ENCODE assay signal across 9 mouse cellular contexts in the genomic region with DNA sequence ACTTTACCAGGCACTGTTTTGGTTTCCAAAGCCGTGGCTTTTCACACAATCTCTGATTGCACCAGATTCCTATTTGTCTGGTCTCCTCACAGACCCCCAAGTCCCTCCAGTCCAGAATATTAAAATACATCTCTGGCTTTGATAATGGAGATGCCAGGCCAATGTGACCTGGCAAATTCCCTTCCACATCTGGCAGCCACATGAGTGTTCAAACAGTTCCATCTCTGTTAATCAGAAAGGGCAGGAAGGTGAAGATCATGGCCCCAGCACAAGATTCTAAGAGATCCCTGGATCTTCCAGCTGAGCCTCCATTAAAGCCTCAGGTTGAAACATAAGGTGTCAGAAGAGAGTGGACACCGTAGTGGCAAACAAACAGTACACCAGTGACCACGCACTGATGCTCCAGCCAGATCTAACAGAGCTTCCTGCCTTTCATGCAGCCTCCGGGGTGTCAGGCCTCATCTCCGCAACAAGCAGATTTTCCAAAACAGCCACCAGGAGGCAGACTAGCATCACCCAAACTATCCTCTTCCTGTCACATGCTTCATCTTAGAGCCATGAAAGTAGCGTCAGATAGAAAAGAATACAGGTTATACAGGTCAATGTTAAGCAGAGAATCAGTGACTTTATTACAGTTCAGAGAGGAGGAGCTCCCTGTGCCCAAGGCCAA. TPM values are rescaled to one million over a fixed set of nuclear protein-coding genes. Genes with fewer than 3 reads are reported as not detected.
A peak's percentile ranks its signal among the peaks of the same experiment; 100 is the strongest.
DNase-seq lines count a peak whose midpoint lies in the region; ATAC-seq lines count a peak whose summit lies in the region.
"Had no signal": no experiment of that assay in that cellular context is flagged by ENCODE, and none has a peak within 500 bp of the region (broad histone marks: within the 10 kb centered on the region; RNA-seq: fewer than 3 reads in every experiment).

No protein-coding gene starts in this region.

- no peaks in the 10 kb centered on the region for H3K9me3 ChIP-seq in heart, embryonic 12.5 days (replicated peaks)

- 42% methylated on average over 6 of the region's 6 CpGs for WGBS in heart, embryonic 12.5 days

- peak; percentile 72 to 74 for DNase-seq in heart, adult 18-20 months
- DNase-seq in spleen, postnatal 4 days (ENCODE audit: low spot score in 2 of 2) = peak; percentile 16 to 60
- no peak for DNase-seq in spleen, adult 12 weeks (ENCODE audit: low spot score)
- peak; percentile 5 for DNase-seq in c-Kit-positive CD71-positive TER-119-positive erythroid progenitor cells, embryonic 14.5 days (ENCODE audit: low spot score)
- DNase-seq in heart, postnatal 4 days = peak; percentile 60
- DNase-seq in lung, postnatal 36 days = peak; percentile 61
- peak; percentile 30 to 56 for DNase-seq in urinary bladder, postnatal 36 days (ENCODE audit: low spot score in 2 of 2)

- ATAC-seq in heart, embryonic 12.5 days (ENCODE audit: insufficient number of reproducible peaks, low FRiP score) = no peak

- H3K9ac ChIP-seq in heart, embryonic 12.5 days = no peak overlapping the region

- H3K36me3 ChIP-seq in heart, embryonic 12.5 days = no peaks in the 10 kb centered on the region

- no peak overlapping the region for H3K4me2 ChIP-seq in heart, embryonic 12.5 days

- H3K4me1 ChIP-seq in heart, embryonic 12.5 days (replicated peaks) = peaks cover 3% of the 10 kb centered on the region; the same call in 1 of the 2 replicates

- H3K27me3 ChIP-seq in heart, embryonic 12.5 days (replicated peaks) = no peaks in the 10 kb centered on the region

- no peak overlapping the region for H3K27ac ChIP-seq in heart, embryonic 12.5 days (ENCODE audit: poor library complexity, severe bottlenecking)

- H3K4me3 ChIP-seq in heart, embryonic 12.5 days = no peak overlapping the region

RNA-seq across cellular contexts. Expression of a gene that starts 2.4 kb away (rescaled TPM):
- under 1 TPM in 1 of 2 experiments, not detected in 1; 0.45 TPM for total RNA-seq in heart, adult 18-20 months (2021)
- 2.6 and 3.9 TPM in 2 replicates for polyA plus RNA-seq in heart, embryonic 12.5 days (2016; fragmentation: Nextera tagmentation; extraction: Ambion mirVana)
- total RNA-seq in heart, postnatal 4 days (2021) = 1 to 10 TPM; 1.2 to 1.5 TPM

RNA-seq across cellular contexts. Expression of a gene that starts 9.5 kb away (rescaled TPM):
- total RNA-seq in heart, adult 18-20 months (2021) = not detected
- not detected in 2 replicates for polyA plus RNA-seq in heart, embryonic 12.5 days (2016; fragmentation: Nextera tagmentation; extraction: Ambion mirVana)
- not detected for total RNA-seq in heart, postnatal 4 days (2021)
- total RNA-seq: left cerebral cortex, postnatal 36 days had no signal

RNA-seq across cellular contexts. Expression of a gene that starts 9.7 kb away (rescaled TPM):
- total RNA-seq in heart, adult 18-20 months (2021) = 1 to 10 TPM; 3.8 to 4.1 TPM
- 0.15 TPM in 1 of 2 replicates, not detected in the other for polyA plus RNA-seq in heart, embryonic 12.5 days (2016; fragmentation: Nextera tagmentation; extraction: Ambion mirVana)
- total RNA-seq in heart, postnatal 4 days (2021) = under 1 TPM; 0.41 to 0.43 TPM

RNA-seq across cellular contexts. Expression of a gene that starts 12.5 kb away (rescaled TPM):
- total RNA-seq in heart, adult 18-20 months (2021) = 1 to 10 TPM in 1 of 2 experiments, under 1 TPM in 1; 0.49 to 1.1 TPM
- 8.0 and 8.8 TPM in 2 replicates for polyA plus RNA-seq in heart, embryonic 12.5 days (2016; fragmentation: Nextera tagmentation; extraction: Ambion mirVana)
- total RNA-seq in heart, postnatal 4 days (2021) = 1 to 10 TPM; 2.1 to 4.7 TPM
- total RNA-seq: left cerebral cortex, postnatal 36 days had no signal

RNA-seq across cellular contexts. Expression of a gene that starts 53.8 kb away (rescaled TPM):
- total RNA-seq in heart, adult 18-20 months (2021) = under 1 TPM in 1 of 2 experiments, not detected in 1; 0.84 TPM
- polyA plus RNA-seq in heart, embryonic 12.5 days (2016; fragmentation: Nextera tagmentation; extraction: Ambion mirVana) = 0.72 and 1.2 TPM in 2 replicates
- total RNA-seq in heart, postnatal 4 days (2021) = under 1 TPM in 1 of 2 experiments, not detected in 1; 0.86 TPM
- total RNA-seq: left cerebral cortex, postnatal 36 days had no signal
